Mouse (Mus musculus): ENCODE measurements around the gene Btbd35f13.
"Not testable (repeated sequence)": the region's sequence is repeated elsewhere in the genome, so short reads cannot be mapped to it uniquely, and the experiment has no call there.

Gene Btbd35f13

DNA sequence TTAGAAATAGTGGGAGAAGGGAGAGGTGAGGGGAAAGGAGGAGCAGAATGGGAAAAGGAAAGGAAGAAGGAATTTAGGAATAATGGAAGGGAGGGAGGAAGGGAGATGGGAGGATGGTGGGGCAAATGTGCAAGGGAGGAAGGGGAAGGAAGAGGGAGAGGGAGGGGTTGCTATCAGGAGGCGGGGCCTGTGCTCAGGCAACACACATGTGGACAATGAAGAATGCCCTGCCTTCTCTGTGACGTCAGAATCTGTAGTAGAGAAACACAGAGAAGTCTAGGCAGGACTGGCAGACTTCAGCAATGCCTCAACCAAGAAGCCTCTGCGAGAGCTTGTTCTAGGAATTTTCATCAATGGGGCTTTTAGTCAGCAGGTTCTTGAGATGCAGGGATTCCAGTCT, at the start of gene Btbd35f13:
Gene Btbd35f13, plus strand, starts transcription at position 301 of the 400 bp plus-strand sequence.
- DNase-seq = not testable (repeated sequence)

DNA sequence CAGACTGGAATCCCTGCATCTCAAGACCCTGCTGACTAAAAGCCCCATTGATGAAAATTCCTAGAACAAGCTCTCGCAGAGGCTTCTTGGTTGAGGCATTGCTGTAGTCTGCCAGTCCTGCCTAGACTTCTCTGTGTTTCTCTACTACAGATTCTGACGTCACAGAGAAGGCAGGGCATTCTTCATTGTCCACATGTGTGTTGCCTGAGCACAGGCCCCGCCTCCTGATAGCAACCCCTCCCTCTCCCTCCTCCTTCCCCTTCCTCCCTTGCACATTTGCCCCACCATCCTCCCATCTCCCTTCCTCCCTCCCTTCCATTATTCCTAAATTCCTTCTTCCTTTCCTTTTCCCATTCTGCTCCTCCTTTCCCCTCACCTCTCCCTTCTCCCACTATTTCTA, 45.3 kb downstream of the Btbd35f13 start, which contains the start of gene Btbd35f14:
Gene Btbd35f14, minus strand, starts transcription at position 101 of the 400 bp plus-strand sequence.
- not testable (repeated sequence) for DNase-seq

Measured in kidney, postnatal 14 days (tissue).